Mouse (Mus musculus) megakaryocyte, embryonic 14.5 days (primary cell): ENCODE results near the gene Rgs8.

Experiments
- FLI1 ChIP-seq: IDR thresholded peaks from 2 replicates; pipeline ENCODE4 v1.6.1; 2012; ENCODE audit warnings: low read length, inconsistent platforms, mixed read lengths
- GATA1 ChIP-seq: IDR thresholded peaks from 3 replicates; pipeline ENCODE4 v1.6.1; 2012; ENCODE audit warnings: mixed read lengths, low read length, inconsistent platforms, borderline replicate concordance

DNA sequence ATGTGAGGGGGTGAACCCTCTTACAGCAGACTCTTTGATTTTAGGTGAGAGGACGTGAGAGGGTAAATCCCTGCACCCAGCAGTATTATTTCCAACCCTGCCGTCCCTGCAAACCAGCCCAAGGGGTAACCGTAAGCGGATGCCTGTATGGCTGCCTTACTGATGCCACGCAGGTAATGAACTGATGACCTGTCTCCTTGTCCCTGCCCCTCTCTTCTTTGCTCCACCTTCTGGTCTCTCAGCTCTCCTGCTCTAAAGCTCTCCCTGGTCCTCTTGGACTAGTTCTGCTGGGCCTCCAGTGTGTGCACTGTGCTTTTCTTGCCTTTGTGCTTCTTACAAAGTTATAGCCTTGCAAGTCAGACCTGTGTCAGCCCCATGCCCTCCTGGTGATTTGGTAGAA, 15.0 kb downstream of the Rgs8 start:
- TF ChIP-seq GATA1 (no peak), FLI1 (no peak)
